Mouse (Mus musculus) CH12.LX (cell line): ENCODE measurements around the gene Fcgr2b. TPM values are rescaled to one million over a fixed set of nuclear protein-coding genes. Genes with fewer than 3 reads are reported as not detected.

ENCODE experiments used
- DNase-seq: peaks from one replicate; pipeline ENCODE4 v3.0.0-alpha.2; 2013; ENCODE audit errors: extremely low read depth
- H3K27ac ChIP-seq: 2 replicates; pipeline ENCODE4 v1.5.1; 2012; ENCODE audit warnings: low read depth, mild to moderate bottlenecking, control low read depth, moderate library complexity; ENCODE audit not compliant: insufficient read depth
- H3K27me3 ChIP-seq: replicated peaks from 2 replicates; pipeline ENCODE3; 2012; ENCODE audit warnings: inconsistent platforms
- H3K36me3 ChIP-seq, 2 experiments: replicated peaks in 1 of 2; 2 replicates each; pipeline versions ENCODE3 to v1.6.1; 2012; ENCODE audit warnings: inconsistent platforms in 1 of 2, low read length in 1 of 2, mild to moderate bottlenecking in 1 of 2, mixed read lengths in 1 of 2, moderate library complexity in 1 of 2; ENCODE audit not compliant: control insufficient read depth in 1 of 2, insufficient read depth in 1 of 2
- H3K4me1 ChIP-seq, 2 experiments: 2 replicates each; pipeline ENCODE4 v1.6.1; 2012; ENCODE audit warnings: inconsistent platforms in 1 of 2, moderate library complexity in 1 of 2; ENCODE audit not compliant: insufficient read depth in 2 of 2, control insufficient read depth in 1 of 2
- H3K4me2 ChIP-seq: 2 replicates; pipeline ENCODE4 v1.6.1; 2012; ENCODE audit warnings: low read depth, mild to moderate bottlenecking, control low read depth; ENCODE audit not compliant: poor library complexity, insufficient read depth, severe bottlenecking
- H3K4me3 ChIP-seq, 3 experiments: fragments of 150-350 bp in 1 of 3; sonication (generic) in 1 of 3; replicated peaks in 1 of 3; 2 replicates each; pipeline versions ENCODE3 to v1.5.1; 2011 to 2012; ENCODE audit warnings: low read depth in 2 of 3, low read length in 2 of 3, mild to moderate bottlenecking in 2 of 3, moderate library complexity in 2 of 3, control low read depth in 1 of 3, improper control_type of control experiment in 1 of 3, inconsistent platforms in 1 of 3, mixed read lengths in 1 of 3; ENCODE audit not compliant: poor library complexity in 1 of 3
- H3K79me2 ChIP-seq: replicated peaks from 2 replicates; pipeline ENCODE4 v1.6.1; 2012; ENCODE audit warnings: mild to moderate bottlenecking, moderate library complexity; ENCODE audit not compliant: control insufficient read depth, poor library complexity, insufficient read depth, severe bottlenecking; ENCODE audit errors: extremely low read depth
- H3K9ac ChIP-seq: 2 replicates; pipeline ENCODE4 v1.6.1; 2012; ENCODE audit warnings: low read depth, mild to moderate bottlenecking, control low read depth, moderate library complexity; ENCODE audit not compliant: insufficient read depth
- H3K9me3 ChIP-seq: replicated peaks from 2 replicates; pipeline ENCODE3; 2012; ENCODE audit warnings: low read length, inconsistent platforms, mixed read lengths
- BHLHE40 ChIP-seq: IDR thresholded peaks from 2 replicates; pipeline ENCODE4 v1.6.1; 2011; ENCODE audit warnings: mild to moderate bottlenecking, low read depth, low read length, improper control_type of control experiment
- CHD2 ChIP-seq: IDR thresholded peaks from 2 replicates; pipeline ENCODE4 v1.6.1; 2011; ENCODE audit warnings: low read length, improper control_type of control experiment
- CTCF ChIP-seq, 2 experiments: IDR thresholded peaks in 1 of 2; conservative IDR thresholded peaks in 1 of 2; 2 replicates each; pipeline ENCODE4 v1.5.1; 2011 to 2012; ENCODE audit warnings: low read depth in 2 of 2, low read length in 2 of 2, improper control_type of control experiment in 1 of 2, inconsistent platforms in 1 of 2, mild to moderate bottlenecking in 1 of 2, moderate library complexity in 1 of 2
- ETS1 ChIP-seq: conservative IDR thresholded peaks from 2 replicates; pipeline ENCODE4 v1.6.1; 2012; ENCODE audit warnings: low read depth, mild to moderate bottlenecking, inconsistent platforms, low read length, improper control_type of control experiment, moderate library complexity
- MAFK ChIP-seq: IDR thresholded peaks from 2 replicates; pipeline ENCODE4 v1.6.1; 2011; ENCODE audit warnings: low read length, improper control_type of control experiment; ENCODE audit not compliant: insufficient replicate concordance
- MEF2A ChIP-seq: IDR thresholded peaks from 2 replicates; pipeline ENCODE4 v1.6.1; 2014; ENCODE audit warnings: low read depth, mild to moderate bottlenecking, inconsistent platforms, low read length, improper control_type of control experiment, borderline replicate concordance
- MXI1 ChIP-seq: IDR thresholded peaks from 2 replicates; pipeline ENCODE4 v1.6.1; 2011; ENCODE audit warnings: mild to moderate bottlenecking, low read depth, low read length, improper control_type of control experiment
- NRF1 ChIP-seq: IDR thresholded peaks from 2 replicates; pipeline ENCODE4 v1.6.1; 2014; ENCODE audit warnings: low read depth, mild to moderate bottlenecking, inconsistent platforms, low read length, improper control_type of control experiment, moderate library complexity
- POLR2A ChIP-seq: IDR thresholded peaks from 2 replicates; pipeline ENCODE4 v1.6.1; 2011; ENCODE audit warnings: low read depth, mild to moderate bottlenecking, improper control_type of control experiment, low read length
- SMC3 ChIP-seq: IDR thresholded peaks from 2 replicates; pipeline ENCODE4 v1.6.1; 2011; ENCODE audit warnings: low read depth, low read length, improper control_type of control experiment
- TCF12 ChIP-seq: IDR thresholded peaks from 2 replicates; pipeline ENCODE4 v1.6.1; 2014; ENCODE audit warnings: low read depth, mild to moderate bottlenecking, inconsistent platforms, low read length, improper control_type of control experiment
- ZC3H11A ChIP-seq: IDR thresholded peaks from 2 replicates; pipeline ENCODE4 v1.6.1; 2012; ENCODE audit warnings: low read depth, mild to moderate bottlenecking, inconsistent platforms, low read length, improper control_type of control experiment
- ZMIZ1 ChIP-seq: IDR thresholded peaks from 2 replicates; pipeline ENCODE4 v1.6.1; 2012; ENCODE audit warnings: low read depth, mild to moderate bottlenecking, inconsistent platforms, low read length, improper control_type of control experiment
- ZNF384 ChIP-seq: IDR thresholded peaks from 2 replicates; pipeline ENCODE4 v1.6.1; 2012; ENCODE audit warnings: low read depth, low read length, improper control_type of control experiment, inconsistent platforms
- dilution Hi-C: fragments of 300-500 bp; cut with MboI; formaldehyde crosslinking; loops from 2 replicates; pipeline ENCODE4 v1.14.3; 2020; ENCODE audit warnings: low sequenced_read_pairs; ENCODE audit not compliant: extremely low pct_unique_long_range_greater_than_20kb, extremely low pct_ligation_motif_present
- in situ Hi-C: fragments of 300-500 bp; cut with MboI; formaldehyde crosslinking; loops from 3 replicates; pipeline ENCODE4 v1.14.3; 2019; ENCODE audit warnings: low sequenced_read_pairs, low pct_ligation_motif_present, low pct_unique_long_range_greater_than_20kb, mixed read lengths
- polyA plus RNA-seq: library from polyadenylated mRNA; unstranded; fragments of >175 nt; gene quantifications from 2 replicates; pipeline ENCODE4 v1.2.1, GENCODE M21; 2012; ENCODE audit warnings: low read depth; ENCODE audit not compliant: insufficient read length
- total RNA-seq, 2 experiments: library from RNA; depleted of rRNA; stranded (reverse); fragments of 300-350 nt in 1 of 2; fragments of >200 nt in 1 of 2; gene quantifications; 2 replicates each; pipeline ENCODE4 v1.2.3; 2012 to 2014

The Fcgr2b gene
- total and polyA plus RNA-seq, 3 experiments: 20.2 to 44.3 (median 29.5) TPM

DNA sequence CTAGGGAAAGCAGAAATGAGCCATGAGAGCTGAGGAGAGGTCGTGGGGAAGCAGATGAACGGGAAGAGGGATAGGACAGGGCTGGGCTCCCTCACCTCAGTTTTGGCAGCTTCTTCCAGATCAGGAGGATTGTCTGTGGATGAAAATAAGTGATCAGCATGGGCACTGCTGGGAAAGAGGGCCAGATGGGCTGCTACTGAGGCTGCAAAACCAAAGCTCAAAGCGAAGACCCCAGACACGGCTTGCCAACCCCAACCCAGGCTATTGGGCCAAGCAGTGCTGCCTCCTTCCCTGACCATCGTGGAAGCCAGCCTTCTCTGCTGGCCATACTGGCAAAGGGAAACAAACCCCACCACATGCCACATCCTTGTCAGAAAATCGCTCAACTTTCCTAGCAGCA lies 15.2 kb downstream of the Fcgr2b start:
- no peak for DNase-seq
- no peak overlapping the region for H3K9ac ChIP-seq
- peaks cover 0 to 15% of the 10 kb centered on the region in 2 experiments; a peak in 2 of 4 replicates for H3K4me1 ChIP-seq
- H3K4me2 ChIP-seq: no peak overlapping the region
- in situ Hi-C loops (no loop called here), dilution Hi-C loops (no loop called here)
- peaks cover 16 to 56% of the 10 kb centered on the region in 2 experiments for H3K36me3 ChIP-seq
- H3K27me3 ChIP-seq: no peaks in the 10 kb centered on the region
- H3K79me2 ChIP-seq: no peaks in the 10 kb centered on the region
- no peak overlapping the region for H3K4me3 ChIP-seq
- H3K27ac ChIP-seq: no peak overlapping the region
- TF ChIP-seq ZMIZ1: no peak
- TF ChIP-seq SMC3: no peak
- TF ChIP-seq CTCF (conservative IDR thresholded peaks at IDR 0.05 in 1 of 2, IDR thresholded peaks at IDR 0.05 in 1 of 2; ENCODE audit: low read depth in 2 of 2, low read length in 2 of 2): no peak
- TF ChIP-seq ETS1: no peak
- no peak for TF ChIP-seq MAFK
- H3K9me3 ChIP-seq: no peaks in the 10 kb centered on the region

GRCm38 (mm10) chr1:170959791-170960190 lies 16.6 kb downstream of the Fcgr2b start:
- DNase-seq: no peak
- peaks cover 0 to 15% of the 10 kb centered on the region in 2 experiments; a peak in 2 of 4 replicates for H3K4me1 ChIP-seq
- H3K4me3 ChIP-seq: no peak overlapping the region
- no peaks in the 10 kb centered on the region for H3K9me3 ChIP-seq
- TF ChIP-seq POLR2A (no peak), ZNF384 (no peak), MEF2A (no peak), ZC3H11A (no peak), BHLHE40 (no peak), CHD2 (no peak), TCF12 (no peak)
- TF ChIP-seq, all 38 proteins: peak for 0
- Histone ChIP-seq H3K36me3 (peaks cover 7 to 44% of the 10 kb centered on the region in 2 experiments), H3K9ac (no peak overlapping the region), H3K27ac (no peak overlapping the region), H3K79me2 (no peaks in the 10 kb centered on the region), H3K27me3 (no peaks in the 10 kb centered on the region), H3K4me2 (no peak overlapping the region)
- dilution Hi-C loops: no loop called here
- in situ Hi-C loops: no loop called here

GRCm38 (mm10) chr1:170958225-170958624 lies 18.1 kb downstream of the Fcgr2b start:
- dilution Hi-C loops: no loop called here
- no peak for TF ChIP-seq CHD2
- TF ChIP-seq NRF1: no peak
- TF ChIP-seq MXI1: no peak
- Histone ChIP-seq H3K9me3 (no peaks in the 10 kb centered on the region), H3K27me3 (no peaks in the 10 kb centered on the region), H3K9ac (no peak overlapping the region), H3K4me1 (peaks cover 0 to 15% of the 10 kb centered on the region in 2 experiments; a peak in 2 of 4 replicates), H3K4me3 (no peak overlapping the region), H3K27ac (no peak overlapping the region), H3K36me3 (peaks cover 2 to 29% of the 10 kb centered on the region in 2 experiments), H3K4me2 (no peak overlapping the region), H3K79me2 (no peaks in the 10 kb centered on the region)
- no peak for DNase-seq
- in situ Hi-C loops: no loop called here
